Mouse (Mus musculus) kidney, adult 2 months (tissue): ENCODE results near the gene Plekha5.

Experiments
- CTCF ChIP-seq: fragments of 200-500 bp; conservative IDR thresholded peaks from 2 replicates; pipeline ENCODE4 v1.5.1; 2011; ENCODE audit warnings: low read depth, mild to moderate bottlenecking, control low read depth, low read length, moderate library complexity, mixed read lengths; ENCODE audit not compliant: insufficient read depth, insufficient read length
- POLR2A ChIP-seq: fragments of 200-500 bp; IDR thresholded peaks from one replicate; pipeline ENCODE4 v1.6.1; 2011; ENCODE audit warnings: low read depth, low read length, control low read depth

DNA sequence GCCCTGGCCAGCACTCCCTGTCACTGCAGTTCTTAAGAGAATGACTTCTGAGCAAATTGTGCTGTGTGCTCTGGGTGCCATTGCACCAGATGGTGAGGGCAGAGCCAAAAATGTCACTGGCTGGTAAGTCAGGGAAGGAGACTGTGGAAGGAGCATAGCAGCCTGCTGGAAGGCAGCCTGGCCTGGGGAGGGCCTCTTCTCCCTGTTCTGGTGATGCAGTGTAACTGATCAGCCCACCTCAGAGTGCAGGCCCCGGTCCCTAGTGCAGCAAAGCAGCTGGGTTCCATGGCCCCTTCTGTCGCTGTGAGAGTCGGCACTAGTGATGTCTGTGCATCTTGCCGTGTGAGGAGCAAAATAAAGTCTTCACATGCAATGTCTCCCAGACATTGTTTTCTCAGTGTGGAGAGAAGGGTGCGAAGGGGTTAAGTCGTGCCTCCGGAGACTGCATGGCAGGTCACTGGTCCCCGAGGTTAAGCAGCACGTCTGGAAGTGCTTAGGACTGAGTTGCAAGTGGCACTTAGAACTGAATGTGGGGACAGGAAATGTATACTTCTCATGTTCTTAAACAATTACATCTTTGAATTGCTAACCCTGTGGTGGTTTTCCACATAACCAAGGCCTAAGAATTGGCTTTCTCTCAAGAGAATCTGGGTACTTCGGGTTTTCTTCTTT is 95.8 kb downstream of the Plekha5 start:
- TF ChIP-seq POLR2A (no peak), CTCF (no peak)
